Mouse (Mus musculus): Measurements from ENCODE around the gene Olfr127. TPM values are rescaled to one million over a fixed set of nuclear protein-coding genes. Genes with fewer than 3 reads are reported as not detected.

The Olfr127 gene
- total RNA-seq (2023) = not detected

DNA sequence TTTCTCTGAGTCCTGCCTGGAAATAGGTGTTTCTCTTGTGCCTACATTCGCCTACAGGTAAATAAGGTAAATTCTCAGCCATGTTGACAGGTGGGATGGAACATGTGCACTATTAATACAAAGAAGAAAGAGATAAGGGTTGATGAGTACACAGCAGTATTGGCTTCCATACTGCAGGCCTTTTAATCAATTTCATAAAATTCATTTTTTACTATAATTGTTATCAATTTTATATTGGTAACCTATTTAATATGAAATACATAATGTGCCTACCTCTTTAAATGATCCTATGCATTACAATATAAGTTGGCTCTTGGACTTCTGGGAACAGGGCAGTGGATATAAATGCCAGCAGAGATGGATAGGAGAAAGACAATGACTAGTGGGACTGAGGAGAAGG is at the start of gene Olfr127:
TSS of gene Olfr127 (plus strand) at position 301 of the 400 bp plus-strand sequence.

GRCm38 (mm10) chr17:37920248-37920647 is 20.0 kb downstream of the Olfr127 start, which contains the start of gene Olfr128:
Gene Olfr128, plus strand, starts transcription at chr17:37920548.

DNA sequence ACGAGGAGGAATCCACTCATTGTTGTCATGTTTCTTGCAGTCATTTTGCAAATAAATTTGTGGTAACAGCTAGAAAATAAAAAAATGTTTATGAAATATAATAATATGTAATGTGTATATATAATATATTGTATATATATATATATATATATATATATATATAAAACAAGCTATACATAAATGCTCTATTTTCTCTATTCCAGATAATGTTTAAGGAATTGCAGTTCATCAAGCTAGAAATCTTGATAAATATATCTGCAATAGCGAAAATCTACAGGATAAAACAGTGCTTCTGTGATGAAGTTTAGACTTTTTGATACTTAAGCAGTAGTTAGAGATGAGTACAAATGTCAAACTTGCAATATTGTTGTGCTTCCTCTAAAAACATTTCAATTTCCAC is 52.7 kb downstream of the Olfr127 start, which contains the start of gene Olfr761:
TSS of gene Olfr761 (minus strand) at position 101 of the 400 bp plus-strand sequence.

Other genes starting within 250 kb of the Olfr127 start
- gene Olfr117, start 236.7 kb upstream of the Olfr127 start, total RNA-seq (2023) = not detected
- not detected for gene Olfr118, start 233.4 kb upstream of the Olfr127 start, total RNA-seq (2023)
- not detected for gene Olfr119, start 203.9 kb upstream of the Olfr127 start, total RNA-seq (2023)
- gene Olfr120, start 178.6 kb upstream of the Olfr127 start, total RNA-seq (2023) = not detected
- gene Olfr121, start 151.6 kb upstream of the Olfr127 start, total RNA-seq (2023) = not detected
- not detected for gene Olfr122, start 131.8 kb upstream of the Olfr127 start, total RNA-seq (2023)
- gene Olfr123, start 106.9 kb upstream of the Olfr127 start, total RNA-seq (2023) = not detected
- gene Olfr124, start 100.5 kb upstream of the Olfr127 start, total RNA-seq (2023) = not detected
- not detected for gene Olfr125, start 67.5 kb upstream of the Olfr127 start, total RNA-seq (2023)
- gene Olfr126, start 53.0 kb upstream of the Olfr127 start, total RNA-seq (2023) = not detected
- not detected for gene Olfr128, start 20.1 kb downstream of the Olfr127 start, total RNA-seq (2023)
- not detected for gene Olfr761, start 52.6 kb downstream of the Olfr127 start, total RNA-seq (2023)
- gene Olfr129, start 159.6 kb downstream of the Olfr127 start, total RNA-seq (2023) = not detected
- gene Olfr130, start 163.5 kb downstream of the Olfr127 start, total RNA-seq (2023) = not detected
- not detected for gene Olfr131, start 188.3 kb downstream of the Olfr127 start, total RNA-seq (2023)
- gene Olfr132, start 234.1 kb downstream of the Olfr127 start, total RNA-seq (2023) = not detected
- gene Olfr133, start 244.8 kb downstream of the Olfr127 start, total RNA-seq (2023) = not detected

Data from neutrophil, adult 59 days (primary cell).